Mouse (Mus musculus) CH12.LX (cell line): ENCODE data around the gene Hvcn1.

Experiments
- CHD1 ChIP-seq: IDR thresholded peaks from 2 replicates; pipeline ENCODE4 v1.6.1; 2012; ENCODE audit warnings: low read depth, low read length, improper control_type of control experiment, inconsistent platforms
- CHD2 ChIP-seq: IDR thresholded peaks from 2 replicates; pipeline ENCODE4 v1.6.1; 2011; ENCODE audit warnings: low read length, improper control_type of control experiment
- CTCF ChIP-seq, 2 experiments: IDR thresholded peaks in 1 of 2; conservative IDR thresholded peaks in 1 of 2; 2 replicates each; pipeline ENCODE4 v1.5.1; 2011 to 2012; ENCODE audit warnings: low read depth in 2 of 2, low read length in 2 of 2, improper control_type of control experiment in 1 of 2, inconsistent platforms in 1 of 2, mild to moderate bottlenecking in 1 of 2, moderate library complexity in 1 of 2
- E2F4 ChIP-seq: IDR thresholded peaks from 2 replicates; pipeline ENCODE4 v1.6.1; 2011; ENCODE audit warnings: low read depth, low read length, improper control_type of control experiment; ENCODE audit not compliant: insufficient replicate concordance
- EP300 ChIP-seq: IDR thresholded peaks from 2 replicates; pipeline ENCODE4 v1.6.1; 2011; ENCODE audit warnings: low read length, improper control_type of control experiment
- MXI1 ChIP-seq: IDR thresholded peaks from 2 replicates; pipeline ENCODE4 v1.6.1; 2011; ENCODE audit warnings: mild to moderate bottlenecking, low read depth, low read length, improper control_type of control experiment
- MYC ChIP-seq: IDR thresholded peaks from 2 replicates; pipeline ENCODE4 v1.6.1; 2011; ENCODE audit warnings: low read depth, mild to moderate bottlenecking, improper control_type of control experiment, low read length
- NRF1 ChIP-seq: IDR thresholded peaks from 2 replicates; pipeline ENCODE4 v1.6.1; 2014; ENCODE audit warnings: low read depth, mild to moderate bottlenecking, inconsistent platforms, low read length, improper control_type of control experiment, moderate library complexity
- POLR2A ChIP-seq: IDR thresholded peaks from 2 replicates; pipeline ENCODE4 v1.6.1; 2011; ENCODE audit warnings: low read depth, mild to moderate bottlenecking, improper control_type of control experiment, low read length

DNA sequence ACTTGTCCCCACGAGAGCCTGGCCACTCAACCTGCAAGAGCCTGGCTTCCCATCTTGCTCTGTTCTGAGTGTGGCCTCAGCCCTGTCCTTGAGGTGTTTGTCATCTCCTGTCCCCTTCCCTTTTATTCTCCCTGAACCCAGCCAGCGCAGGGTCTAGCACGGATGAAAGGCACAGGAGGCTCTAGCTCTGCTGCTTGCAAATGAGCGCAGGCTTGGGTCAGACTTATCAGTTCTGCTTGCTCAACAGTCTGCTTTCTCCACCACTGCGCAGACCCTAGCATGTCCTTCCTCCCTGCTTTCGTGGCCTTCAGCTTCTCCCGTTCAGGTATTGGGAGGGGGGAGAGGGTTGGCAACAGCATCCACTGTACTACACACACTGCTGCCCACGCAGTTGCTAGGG lies 5.5 kb downstream of the Hvcn1 start:
- TF ChIP-seq MXI1 (no peak), POLR2A (no peak), EP300 (no peak), CTCF (conservative IDR thresholded peaks at IDR 0.05 in 1 of 2, IDR thresholded peaks at IDR 0.05 in 1 of 2; ENCODE audit: low read depth in 2 of 2, low read length in 2 of 2) (no peak), E2F4 (no peak), CHD2 (no peak), NRF1 (no peak), MYC (no peak), CHD1 (no peak)
